Mouse (Mus musculus) heart, adult 2 months (tissue): Measurements from ENCODE around the gene Dera. TPM values are rescaled to one million over a fixed set of nuclear protein-coding genes. Genes with fewer than 3 reads are reported as not detected.

ENCODE experiments used
- DNase-seq, 2 experiments: peaks; one replicate each; pipeline ENCODE4 v3.0.0; 2021
- H3K27ac ChIP-seq: fragments of 200-600 bp; 2 replicates; pipeline ENCODE4 v1.8.1; 2022
- H3K27me3 ChIP-seq: fragments of 200-500 bp; 2 replicates; pipeline ENCODE4 v1.6.1; 2012; ENCODE audit warnings: mild to moderate bottlenecking, low read length, inconsistent platforms, mixed read lengths; ENCODE audit not compliant: control insufficient read depth, insufficient read depth
- H3K36me3 ChIP-seq: fragments of 200-500 bp; 2 replicates; pipeline ENCODE4 v1.6.1; 2012; ENCODE audit warnings: low read length, inconsistent platforms; ENCODE audit not compliant: control insufficient read depth, insufficient read depth
- H3K4me1 ChIP-seq: fragments of 200-500 bp; 2 replicates; pipeline ENCODE4 v1.6.1; 2011; ENCODE audit warnings: low read length; ENCODE audit not compliant: control insufficient read depth, insufficient read depth
- H3K4me3 ChIP-seq: fragments of 200-600 bp; 2 replicates; pipeline ENCODE4 v1.8.1; 2022
- H3K79me2 ChIP-seq: fragments of 200-500 bp; replicated peaks from 2 replicates; pipeline ENCODE4 v1.6.1; 2012; ENCODE audit warnings: mild to moderate bottlenecking, inconsistent platforms, low read length, moderate library complexity, mixed read lengths; ENCODE audit not compliant: control insufficient read depth, insufficient read depth
- H3K9ac ChIP-seq: fragments of 200-500 bp; 2 replicates; pipeline ENCODE4 v1.6.1; 2012; ENCODE audit warnings: low read depth, mild to moderate bottlenecking, control low read depth, inconsistent platforms, low read length, mixed read lengths
- CTCF ChIP-seq: fragments of 200-600 bp; IDR thresholded peaks from 2 replicates; pipeline ENCODE4 v1.8.1; 2022; ENCODE audit warnings: antibody characterized with exemption, mild to moderate bottlenecking, moderate library complexity
- EP300 ChIP-seq: fragments of 200-500 bp; IDR thresholded peaks from 2 replicates; pipeline ENCODE4 v1.6.1; 2011; ENCODE audit warnings: low read depth, low read length, control low read depth; ENCODE audit not compliant: insufficient read depth
- POLR2A ChIP-seq: fragments of 200-500 bp; IDR thresholded peaks from 2 replicates; pipeline ENCODE4 v1.6.1; 2011; ENCODE audit warnings: mild to moderate bottlenecking, low read depth, low read length, control low read depth; ENCODE audit not compliant: insufficient read depth
- WGBS: fragments of 180-500 bp; shearing (Covaris S2); methylation state at CpG from one replicate; pipeline ENCODE4 v1.1.7; 2018; 5-methylcytosine and 5-hydroxymethylcytosine counted together
- intact Hi-C: fragments of 180-260 bp; cut with DNase I; formaldehyde crosslinking; loops from one replicate; pipeline ENCODE4 v1.15.1; 2025
- polyA plus RNA-seq: library from polyadenylated mRNA; depleted of rRNA; stranded (reverse); fragments of >200 nt; gene quantifications from 2 replicates; pipeline ENCODE4 v1.2.3, GENCODE M21; 2012
- total RNA-seq, 2 experiments: library from RNA; stranded (reverse); gene quantifications; 2 replicates each; pipeline ENCODE4 v1.2.3; 2021

The Dera gene
- total and polyA plus RNA-seq, 3 experiments: 3.0 to 4.6 (median 4.1) TPM

- Histone ChIP-seq H3K9ac (no peak overlapping the region), H3K4me1 (no peaks in the 10 kb centered on the region; the same call in 1 of the 2 replicates), H3K79me2 (no peaks in the 10 kb centered on the region), H3K27me3 (no peaks in the 10 kb centered on the region), H3K27ac (no peak overlapping the region), H3K4me3 (no peak overlapping the region), H3K36me3 (no peaks in the 10 kb centered on the region)
- no peak for DNase-seq
- intact Hi-C loops: no loop called here
- TF ChIP-seq CTCF (no peak), EP300 (no peak), POLR2A (no peak)
- WGBS: 79% methylated on average over 5 of the region's 5 CpGs
These were observed 68.2 kb downstream of the Dera start for GRCm38 (mm10) chr6:137822550-137822949.

GRCm38 (mm10) chr6:137824046-137825021, 70.0 kb downstream of the Dera start:
- WGBS: 91% methylated on average over 7 of the region's 7 CpGs
- H3K4me1 ChIP-seq: no peaks in the 10 kb centered on the region; the same call in 1 of the 2 replicates
- no peaks in the 10 kb centered on the region for H3K36me3 ChIP-seq
- intact Hi-C loops: no loop called here
- no peak for DNase-seq
- H3K79me2 ChIP-seq: no peaks in the 10 kb centered on the region
- H3K4me3 ChIP-seq: no peak overlapping the region
- TF ChIP-seq EP300 (no peak), CTCF (no peak), POLR2A (no peak)
- no peaks in the 10 kb centered on the region for H3K27me3 ChIP-seq
- no peak overlapping the region for H3K27ac ChIP-seq
- H3K9ac ChIP-seq: no peak overlapping the region

- no peak overlapping the region for H3K4me3 ChIP-seq
- DNase-seq: no peak
- WGBS: 74% methylated on average over 5 of the region's 5 CpGs
- no peak overlapping the region for H3K27ac ChIP-seq
- H3K27me3 ChIP-seq: no peaks in the 10 kb centered on the region
- no peak for TF ChIP-seq EP300
- TF ChIP-seq CTCF: no peak
- TF ChIP-seq POLR2A: no peak
- no peaks in the 10 kb centered on the region; the same call in 1 of the 2 replicates for H3K4me1 ChIP-seq
- H3K36me3 ChIP-seq: no peaks in the 10 kb centered on the region
- H3K79me2 ChIP-seq: no peaks in the 10 kb centered on the region
- no peak overlapping the region for H3K9ac ChIP-seq
- intact Hi-C loops: no loop called here
These were observed 70.8 kb downstream of the Dera start for GRCm38 (mm10) chr6:137825022-137825613.

- WGBS: 88% methylated on average over 12 of the region's 12 CpGs
- H3K9ac ChIP-seq: no peak overlapping the region
- no peak for TF ChIP-seq EP300
- no peak for TF ChIP-seq CTCF
- no peak for TF ChIP-seq POLR2A
- H3K4me3 ChIP-seq: no peak overlapping the region
- no peaks in the 10 kb centered on the region for H3K79me2 ChIP-seq
- no peak for DNase-seq
- intact Hi-C loops: no loop called here
- no peak overlapping the region for H3K27ac ChIP-seq
- H3K4me1 ChIP-seq: no peaks in the 10 kb centered on the region; the same call in 1 of the 2 replicates
- H3K36me3 ChIP-seq: no peaks in the 10 kb centered on the region
- no peaks in the 10 kb centered on the region for H3K27me3 ChIP-seq
These were observed 74.9 kb downstream of the Dera start for GRCm38 (mm10) chr6:137829056-137829776.

GRCm38 (mm10) chr6:137836799-137837198, 82.5 kb downstream of the Dera start:
- 92% methylated on average over 13 of the region's 13 CpGs for WGBS
- Histone ChIP-seq H3K27me3 (no peaks in the 10 kb centered on the region), H3K4me1 (no peaks in the 10 kb centered on the region), H3K9ac (no peak overlapping the region), H3K4me3 (no peak overlapping the region), H3K36me3 (no peaks in the 10 kb centered on the region), H3K27ac (no peak overlapping the region), H3K79me2 (no peaks in the 10 kb centered on the region)
- DNase-seq: no peak
- intact Hi-C loops: no loop called here
- TF ChIP-seq CTCF: no peak
- TF ChIP-seq POLR2A: no peak
- no peak for TF ChIP-seq EP300

GRCm38 (mm10) chr6:137843337-137843736, 89.0 kb downstream of the Dera start:
- Histone ChIP-seq H3K4me1 (peaks cover 1% of the 10 kb centered on the region; the same call in 1 of the 2 replicates), H3K4me3 (no peak overlapping the region), H3K27ac (no peak overlapping the region), H3K27me3 (no peaks in the 10 kb centered on the region), H3K9ac (no peak overlapping the region), H3K79me2 (no peaks in the 10 kb centered on the region), H3K36me3 (no peaks in the 10 kb centered on the region)
- intact Hi-C loops: no loop called here
- no peak for DNase-seq
- WGBS: 56% methylated on average over 3 of the region's 3 CpGs
- TF ChIP-seq CTCF (no peak), POLR2A (no peak), EP300 (no peak)
